Mouse (Mus musculus): ENCODE results near the gene Vmn1r214. TPM values are rescaled to one million over a fixed set of nuclear protein-coding genes. Genes with fewer than 3 reads are reported as not detected.

Gene Vmn1r214
- not detected for polyA plus RNA-seq (2017; shearing (Covaris generic))

GRCm38 (mm10) chr13:23030118-23030517, at the start of gene Vmn1r214:
Gene Vmn1r214, plus strand, starts transcription at chr13:23030418.

GRCm38 (mm10) chr13:23007356-23007755, 22.9 kb upstream of the Vmn1r214 start, which contains the start of gene Vmn1r213:
Gene Vmn1r213, plus strand, starts transcription at chr13:23007656.

GRCm38 (mm10) chr13:23067725-23068124, 37.5 kb downstream of the Vmn1r214 start, which contains the start of gene Vmn1r215:
Gene Vmn1r215, plus strand, starts transcription at chr13:23068025.

Other genes with a start within 250 kb of the Vmn1r214 start
- not detected for gene Vmn1r209, start 220.7 kb upstream of the Vmn1r214 start, polyA plus RNA-seq (2017; shearing (Covaris generic))
- not detected for gene Vmn1r210, start 199.1 kb upstream of the Vmn1r214 start, polyA plus RNA-seq (2017; shearing (Covaris generic))
- gene Vmn1r211, start 172.9 kb upstream of the Vmn1r214 start, polyA plus RNA-seq (2017; shearing (Covaris generic)), result not detected
- not detected for gene Vmn1r212, start 146.2 kb upstream of the Vmn1r214 start, polyA plus RNA-seq (2017; shearing (Covaris generic))
- not detected for gene Vmn1r213, start 22.8 kb upstream of the Vmn1r214 start, polyA plus RNA-seq (2017; shearing (Covaris generic))
- gene Vmn1r215, start 37.6 kb downstream of the Vmn1r214 start, polyA plus RNA-seq (2017; shearing (Covaris generic)), result not detected
- not detected for gene Vmn1r217, start 87.8 kb downstream of the Vmn1r214 start, polyA plus RNA-seq (2017; shearing (Covaris generic))
- gene Vmn1r218, start 102.7 kb downstream of the Vmn1r214 start, polyA plus RNA-seq (2017; shearing (Covaris generic)), result 0.04 TPM
- gene Vmn1r219, start 128.9 kb downstream of the Vmn1r214 start, polyA plus RNA-seq (2017; shearing (Covaris generic)), result not detected
- not detected for gene Vmn1r220, start 157.6 kb downstream of the Vmn1r214 start, polyA plus RNA-seq (2017; shearing (Covaris generic))
- not detected for gene Vmn1r221, start 183.7 kb downstream of the Vmn1r214 start, polyA plus RNA-seq (2017; shearing (Covaris generic))
- gene Vmn1r222, start 205.5 kb downstream of the Vmn1r214 start, polyA plus RNA-seq (2017; shearing (Covaris generic)), result not detected
- gene Vmn1r223, start 216.7 kb downstream of the Vmn1r214 start, polyA plus RNA-seq (2017; shearing (Covaris generic)), result not detected

Measured in activated CD4-positive, CD25-positive, alpha-beta regulatory T cell, adult 9 weeks (primary cell).